Mouse (Mus musculus): ENCODE data around the gene Duoxa2. TPM values are rescaled to one million over a fixed set of nuclear protein-coding genes. Genes with fewer than 3 reads are reported as not detected.
"Not testable (repeated sequence)": the region's sequence is repeated elsewhere in the genome, so short reads cannot be mapped to it uniquely, and the experiment has no call there.

The Duoxa2 gene
- polyA plus RNA-seq, 1 experiment from 2014 or later, result not detected

GRCm38 (mm10) chr2:122345106-122345893 is 46.6 kb downstream of the Duoxa2 start:
- H3K36me3 ChIP-seq, result no peaks in the 10 kb centered on the region
- no peaks in the 10 kb centered on the region for H3K27me3 ChIP-seq
- no peak overlapping the region for H3K9ac ChIP-seq
- no peak for ATAC-seq (ENCODE audit: insufficient number of reproducible peaks, insufficient read depth, low FRiP score, low TSS enrichment, low read depth)
- WGBS, result 76% methylated on average over 6 of the region's 6 CpGs
- no peaks in the 10 kb centered on the region for H3K9me3 ChIP-seq
- peak overlapping the region; percentile 56; the same call in 1 of the 2 replicates for H3K27ac ChIP-seq
- peaks cover 25% of the 10 kb centered on the region for H3K4me1 ChIP-seq
- no peak overlapping the region for H3K4me2 ChIP-seq
- H3K4me3 ChIP-seq, result no peak overlapping the region

DNA sequence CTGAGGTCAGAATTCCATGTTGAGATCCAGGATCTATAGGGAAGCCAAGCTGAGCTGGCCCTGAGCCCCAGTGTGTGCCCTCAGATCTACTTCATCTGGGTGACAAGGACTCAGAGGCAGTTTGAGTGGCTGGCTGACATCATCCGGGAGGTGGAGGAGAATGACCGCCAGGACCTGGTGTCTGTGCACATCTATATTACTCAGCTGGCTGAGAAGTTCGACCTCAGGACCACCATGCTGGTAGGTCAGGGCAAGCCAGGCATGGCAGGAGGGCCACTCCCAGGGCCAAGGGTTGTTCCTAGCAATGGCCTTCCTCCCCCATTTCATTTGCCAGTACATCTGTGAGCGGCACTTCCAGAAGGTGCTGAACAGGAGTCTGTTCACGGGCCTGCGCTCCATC is 47.5 kb downstream of the Duoxa2 start:
- not testable (repeated sequence) for H3K4me3 ChIP-seq; H3K4me2 ChIP-seq; H3K9me3 ChIP-seq; H3K36me3 ChIP-seq; H3K27me3 ChIP-seq; ATAC-seq (ENCODE audit: insufficient number of reproducible peaks, insufficient read depth, low FRiP score, low TSS enrichment, low read depth); H3K9ac ChIP-seq
- Histone ChIP-seq H3K27ac (peak overlapping the region; percentile 56; the same call in 1 of the 2 replicates), H3K4me1 (peaks cover 29% of the 10 kb centered on the region)
- 96% methylated on average over 6 of the region's 6 CpGs for WGBS

DNA sequence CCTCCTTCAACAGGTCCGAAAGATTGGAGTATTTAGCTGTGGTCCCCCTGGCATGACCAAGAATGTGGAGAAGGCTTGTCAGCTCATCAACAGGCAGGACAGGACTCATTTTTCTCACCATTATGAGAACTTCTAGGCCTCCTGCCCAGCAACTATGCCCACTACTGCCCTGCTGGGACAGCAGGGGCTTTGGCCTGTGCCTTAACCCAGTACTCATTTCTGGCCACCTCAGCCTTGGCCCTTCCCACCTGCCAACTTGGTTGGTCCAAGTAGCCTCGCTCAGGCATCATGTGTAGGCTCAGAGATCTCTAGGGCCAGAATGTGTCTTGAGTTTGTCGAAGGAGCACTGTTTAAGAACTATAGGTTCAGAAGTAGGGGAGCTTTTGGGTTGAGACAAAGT is 48.6 kb downstream of the Duoxa2 start:
- WGBS, result 90% methylated on average over 3 of the region's 3 CpGs

DNA sequence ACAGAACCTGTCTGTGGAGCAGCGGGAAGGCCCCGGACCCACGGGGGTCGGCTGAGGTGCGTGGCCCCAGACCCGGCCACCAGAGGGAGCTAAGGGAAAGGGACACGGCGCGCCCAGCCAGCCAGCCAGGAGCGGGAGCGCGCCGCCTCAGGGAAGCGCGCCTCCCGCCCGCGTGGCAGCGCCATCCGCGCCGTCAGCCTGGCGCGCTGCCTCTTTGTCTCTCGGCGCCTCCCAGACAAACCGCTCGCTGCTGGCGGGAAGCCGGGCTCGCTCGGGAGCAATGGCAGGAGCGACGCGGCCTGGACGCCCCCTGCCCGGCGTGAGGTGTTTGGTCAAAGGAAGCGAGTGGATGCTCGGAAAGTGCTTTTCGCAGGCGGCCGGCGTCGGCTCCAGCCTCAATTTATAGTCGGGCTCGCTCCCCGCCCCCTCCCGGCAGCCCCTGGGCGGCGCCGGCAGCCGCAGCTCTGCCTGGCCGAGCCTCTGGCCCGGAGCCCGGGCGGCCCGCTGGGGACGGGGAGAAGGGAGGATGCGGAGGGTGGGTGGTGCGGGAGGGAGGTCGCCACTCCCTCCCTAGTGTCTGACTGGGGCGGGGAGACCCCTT is 49.9 kb downstream of the Duoxa2 start:
- Histone ChIP-seq H3K27me3 (no peaks in the 10 kb centered on the region), H3K4me3 (peak overlapping the region; percentile 56), H3K36me3 (peaks cover 10% of the 10 kb centered on the region), H3K4me2 (peak overlapping the region; percentile 69), H3K27ac (peak overlapping the region; percentile 99), H3K9me3 (no peaks in the 10 kb centered on the region), H3K4me1 (peaks cover 46% of the 10 kb centered on the region), H3K9ac (peak overlapping the region; percentile 88)
- WGBS, result under 1% methylated on average over 61 of the region's 63 CpGs
- peak; percentile 80 for ATAC-seq (ENCODE audit: insufficient number of reproducible peaks, insufficient read depth, low FRiP score, low TSS enrichment, low read depth)

More for the DNA sequence above, 48.6 kb downstream of the Duoxa2 start:
- Histone ChIP-seq H3K9me3 (no peaks in the 10 kb centered on the region), H3K36me3 (no peaks in the 10 kb centered on the region), H3K4me1 (peaks cover 39% of the 10 kb centered on the region), H3K4me3 (no peak overlapping the region), H3K4me2 (no peak overlapping the region), H3K27ac (no peak overlapping the region), H3K9ac (no peak overlapping the region), H3K27me3 (no peaks in the 10 kb centered on the region)
- no peak for ATAC-seq (ENCODE audit: insufficient number of reproducible peaks, insufficient read depth, low FRiP score, low TSS enrichment, low read depth)

- peak overlapping the region; percentile 56 for H3K4me3 ChIP-seq
- peak; percentile 11 for ATAC-seq (ENCODE audit: insufficient number of reproducible peaks, insufficient read depth, low FRiP score, low TSS enrichment, low read depth)
- H3K36me3 ChIP-seq, result peaks cover 16% of the 10 kb centered on the region
- peak overlapping the region; percentile 99 for H3K27ac ChIP-seq
- peak overlapping the region; percentile 88 for H3K9ac ChIP-seq
- H3K9me3 ChIP-seq, result no peaks in the 10 kb centered on the region
- H3K4me2 ChIP-seq, result peak overlapping the region; percentile 69
- H3K4me1 ChIP-seq, result peaks cover 46% of the 10 kb centered on the region
- no peaks in the 10 kb centered on the region for H3K27me3 ChIP-seq
- 6% methylated on average over 14 of the region's 14 CpGs for WGBS
Observed at GRCm38 (mm10) chr2:122349136-122349785, 50.6 kb downstream of the Duoxa2 start.

GRCm38 (mm10) chr2:122351156-122351930 is 52.6 kb downstream of the Duoxa2 start:
- Histone ChIP-seq H3K4me1 (peaks cover 43% of the 10 kb centered on the region), H3K9me3 (no peaks in the 10 kb centered on the region), H3K27ac (peak overlapping the region; percentile 62), H3K4me2 (no peak overlapping the region), H3K36me3 (peaks cover 35% of the 10 kb centered on the region), H3K27me3 (no peaks in the 10 kb centered on the region), H3K4me3 (no peak overlapping the region), H3K9ac (no peak overlapping the region)
- ATAC-seq (ENCODE audit: insufficient number of reproducible peaks, insufficient read depth, low FRiP score, low TSS enrichment, low read depth), result no peak
- WGBS, result 54% methylated on average over 5 of the region's 5 CpGs

DNA sequence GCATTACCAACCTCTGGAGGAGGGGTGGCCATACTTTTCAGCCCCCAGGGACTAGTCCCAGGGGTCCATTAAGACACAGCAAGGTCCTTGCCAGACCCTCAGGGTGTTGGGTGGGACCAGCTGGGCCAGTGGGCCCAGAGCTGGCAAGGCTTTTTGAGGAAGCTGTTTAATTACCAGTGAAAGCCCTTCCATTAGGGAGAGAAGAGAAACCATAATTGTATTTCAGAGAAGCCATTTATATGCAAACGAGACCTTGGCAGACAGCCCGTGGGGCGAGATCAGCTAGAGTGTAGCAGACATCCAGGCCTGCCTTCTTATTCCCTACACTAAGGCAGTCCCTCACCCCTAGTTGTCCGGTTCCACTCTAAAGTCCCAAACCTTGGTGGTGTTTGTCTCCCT is 53.2 kb downstream of the Duoxa2 start:
- peaks cover 39% of the 10 kb centered on the region for H3K36me3 ChIP-seq
- H3K4me2 ChIP-seq, result no peak overlapping the region
- H3K9me3 ChIP-seq, result no peaks in the 10 kb centered on the region
- peak overlapping the region; percentile 62 for H3K27ac ChIP-seq
- H3K27me3 ChIP-seq, result no peaks in the 10 kb centered on the region
- no peak overlapping the region for H3K4me3 ChIP-seq
- no peak overlapping the region for H3K9ac ChIP-seq
- H3K4me1 ChIP-seq, result peaks cover 43% of the 10 kb centered on the region
- no peak for ATAC-seq (ENCODE audit: insufficient number of reproducible peaks, insufficient read depth, low FRiP score, low TSS enrichment, low read depth)
- 56% methylated on average over 4 of the region's 4 CpGs for WGBS

Other genes with a start within 250 kb of the Duoxa2 start
- gene Spg11, start 180.5 kb upstream of the Duoxa2 start, polyA plus RNA-seq (2015; fragmentation: Nextera tagmentation; extraction: Ambion mirVana), result 9.1 and 10.1 TPM in 2 replicates
- 239 and 303 TPM in 2 replicates for gene B2m, start 151.2 kb upstream of the Duoxa2 start, polyA plus RNA-seq (2015; fragmentation: Nextera tagmentation; extraction: Ambion mirVana)
- gene Trim69, start 138.2 kb upstream of the Duoxa2 start, polyA plus RNA-seq (2015; fragmentation: Nextera tagmentation; extraction: Ambion mirVana), result not detected in 2 replicates
- gene Patl2, start 112.7 kb upstream of the Duoxa2 start, polyA plus RNA-seq (2015; fragmentation: Nextera tagmentation; extraction: Ambion mirVana), result not detected in 2 replicates
- not detected in 2 replicates for gene Terb2, start 112.6 kb upstream of the Duoxa2 start, polyA plus RNA-seq (2015; fragmentation: Nextera tagmentation; extraction: Ambion mirVana)
- 23.0 and 25.0 TPM in 2 replicates for gene Sord, start 64.2 kb upstream of the Duoxa2 start, polyA plus RNA-seq (2015; fragmentation: Nextera tagmentation; extraction: Ambion mirVana)
- gene Duox2, start 451 bp upstream of the Duoxa2 start, polyA plus RNA-seq (2015; fragmentation: Nextera tagmentation; extraction: Ambion mirVana), result 0.14 TPM in 1 of 2 replicates, not detected in the other
- 1.6 and 1.9 TPM in 2 replicates for gene Duoxa1, start 14.8 kb downstream of the Duoxa2 start, polyA plus RNA-seq (2015; fragmentation: Nextera tagmentation; extraction: Ambion mirVana)
- gene Duox1, start 16.8 kb downstream of the Duoxa2 start, polyA plus RNA-seq (2015; fragmentation: Nextera tagmentation; extraction: Ambion mirVana), result 0.31 and 0.32 TPM in 2 replicates
- 4.3 and 6.6 TPM in 2 replicates for gene Shf, start 70.3 kb downstream of the Duoxa2 start, polyA plus RNA-seq (2015; fragmentation: Nextera tagmentation; extraction: Ambion mirVana)
- gene Slc28a2, start 127.6 kb downstream of the Duoxa2 start, polyA plus RNA-seq (2015; fragmentation: Nextera tagmentation; extraction: Ambion mirVana), result 0.40 TPM in 1 of 2 replicates, not detected in the other
- not detected in 2 replicates for gene Gm14085, start 186.0 kb downstream of the Duoxa2 start, polyA plus RNA-seq (2015; fragmentation: Nextera tagmentation; extraction: Ambion mirVana)

Data from embryonic facial prominence, embryonic 13.5 days (tissue).